Mouse (Mus musculus) testis, adult 2 months (tissue): ENCODE results near the gene Coch.

Source experiments
- CTCF ChIP-seq: fragments of 200-500 bp; IDR thresholded peaks from 2 replicates; pipeline ENCODE4 v1.5.1; 2012; ENCODE audit warnings: low read depth, mild to moderate bottlenecking, inconsistent platforms, low read length, moderate library complexity; ENCODE audit not compliant: control insufficient read depth, insufficient read depth, insufficient replicate concordance
- POLR2A ChIP-seq: fragments of 200-500 bp; IDR thresholded peaks from 2 replicates; pipeline ENCODE4 v1.6.1; 2012; ENCODE audit warnings: low read depth, mild to moderate bottlenecking, inconsistent platforms, low read length, moderate library complexity; ENCODE audit not compliant: control insufficient read depth

DNA sequence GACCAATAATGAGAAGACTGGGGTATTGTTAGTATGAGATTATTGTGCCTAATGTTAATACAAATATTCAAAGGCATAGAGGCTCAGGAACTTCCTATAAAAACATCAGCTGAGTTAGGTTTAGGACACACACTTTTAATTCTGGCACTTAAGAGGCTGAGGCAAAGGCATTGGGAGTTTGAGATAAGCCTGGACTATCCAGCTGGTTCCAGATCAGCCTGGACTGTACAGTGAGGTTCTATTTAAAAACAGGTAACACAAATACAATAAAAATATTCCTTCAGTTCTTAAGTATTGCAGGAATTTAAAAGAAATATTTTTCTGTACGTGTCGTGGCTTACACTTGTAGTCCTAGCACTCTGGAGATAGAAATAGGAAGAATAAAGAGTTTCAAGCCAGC is 43.1 kb downstream of the Coch start:
- TF ChIP-seq POLR2A, result no peak
- TF ChIP-seq CTCF, result no peak
